Mouse (Mus musculus) forebrain, embryonic 14.5 days (tissue): Measurements from ENCODE around the gene Pxk. TPM values are rescaled to one million over a fixed set of nuclear protein-coding genes. Genes with fewer than 3 reads are reported as not detected.

ENCODE experiments used
- ATAC-seq: fragments of 200-750 bp; cut with Nextera tagmentation; 2 replicates; pipeline ENCODE4 v1.8.0; 2017; ENCODE audit warnings: mild to moderate bottlenecking, moderate library complexity
- DNase-seq: peaks from one replicate; pipeline ENCODE4 v3.0.0-alpha.2; 2015; ENCODE audit warnings: low spot score
- H3K27ac ChIP-seq: fragments of 300-500 bp; sonication (generic); 2 replicates; pipeline ENCODE4 v1.5.1; 2014; ENCODE audit warnings: low read depth, mild to moderate bottlenecking, control low read depth, low read length, moderate library complexity
- H3K27me3 ChIP-seq: fragments of 300-500 bp; sonication (generic); replicated peaks from 2 replicates; pipeline ENCODE4 v1.6.1; 2014; ENCODE audit warnings: low read length, control low read depth, mixed read lengths; ENCODE audit not compliant: control insufficient read depth, insufficient read depth
- H3K36me3 ChIP-seq: fragments of 300-500 bp; sonication (generic); 2 replicates; pipeline ENCODE4 v1.6.1; 2014; ENCODE audit warnings: low read length, control low read depth; ENCODE audit not compliant: control insufficient read depth, insufficient read depth
- H3K4me1 ChIP-seq: fragments of 300-500 bp; sonication (generic); 2 replicates; pipeline ENCODE4 v1.6.1; 2014; ENCODE audit warnings: antibody characterized with exemption, low read length, control low read depth; ENCODE audit not compliant: control insufficient read depth, insufficient read depth
- H3K4me2 ChIP-seq: fragments of 300-500 bp; sonication (generic); 2 replicates; pipeline ENCODE4 v1.6.1; 2014; ENCODE audit warnings: mild to moderate bottlenecking, control low read depth, low read length
- H3K4me3 ChIP-seq: fragments of 300-500 bp; sonication (generic); 2 replicates; pipeline ENCODE4 v1.5.1; 2014; ENCODE audit warnings: low read depth, low read length, control low read depth
- H3K9ac ChIP-seq: fragments of 300-500 bp; sonication (generic); 2 replicates; pipeline ENCODE4 v1.6.1; 2014; ENCODE audit warnings: mild to moderate bottlenecking, low read length, control low read depth, moderate library complexity
- H3K9me3 ChIP-seq: fragments of 300-500 bp; sonication (generic); replicated peaks from 2 replicates; pipeline ENCODE4 v1.6.1; 2016; ENCODE audit warnings: low read length, control low read depth, mixed read lengths; ENCODE audit not compliant: control insufficient read depth
- WGBS: fragments of 180-500 bp; shearing (Covaris S2); extraction: QIAGEN DNeasy Blood & Tissue Kit; methylation state at CpG from one replicate; pipeline ENCODE4 v1.1.7; 2014; 5-methylcytosine and 5-hydroxymethylcytosine counted together
- polyA plus RNA-seq: library from polyadenylated mRNA; unstranded; fragments of >200 nt; fragmentation: Nextera tagmentation; extraction: Ambion mirVana; gene quantifications from 2 replicates; pipeline ENCODE4 v1.2.1, GENCODE M21; 2014

Gene Pxk
- polyA plus RNA-seq, 1 experiment from 2014 or later = 42.8 TPM

- H3K4me2 ChIP-seq = no peak overlapping the region
- peak; percentile 25 for DNase-seq
- H3K4me3 ChIP-seq = no peak overlapping the region
- 58% methylated on average over 3 of the region's 3 CpGs for WGBS
- no peaks in the 10 kb centered on the region for H3K9me3 ChIP-seq
- H3K27me3 ChIP-seq = no peaks in the 10 kb centered on the region
- ATAC-seq = no peak
- H3K9ac ChIP-seq = no peak overlapping the region
- peaks cover 11% of the 10 kb centered on the region for H3K36me3 ChIP-seq
- H3K4me1 ChIP-seq = peaks cover 12% of the 10 kb centered on the region
- no peak overlapping the region for H3K27ac ChIP-seq
Observed at GRCm38 (mm10) chr14:8094931-8095561, 3.0 kb upstream of the Pxk start.

- H3K27me3 ChIP-seq = no peaks in the 10 kb centered on the region
- no peak for DNase-seq
- H3K4me3 ChIP-seq = no peak overlapping the region
- H3K9ac ChIP-seq = no peak overlapping the region
- 79% methylated on average over 7 of the region's 7 CpGs for WGBS
- no peak overlapping the region for H3K4me2 ChIP-seq
- peaks cover 6% of the 10 kb centered on the region for H3K36me3 ChIP-seq
- H3K4me1 ChIP-seq = peaks cover 12% of the 10 kb centered on the region
- no peak for ATAC-seq
- H3K9me3 ChIP-seq = no peaks in the 10 kb centered on the region
- no peak overlapping the region for H3K27ac ChIP-seq
Observed at GRCm38 (mm10) chr14:8095562-8095950, 2.5 kb upstream of the Pxk start.

- peak overlapping the region; percentile 66 for H3K27ac ChIP-seq
- peak overlapping the region; percentile 87 for H3K4me3 ChIP-seq
- H3K36me3 ChIP-seq = 0 out of 2 replicates have a peak, but pooled peaks cover 5% of the 10 kb centered on the region
- WGBS = under 1% methylated on average over 5 of the region's 5 CpGs
- no peaks in the 10 kb centered on the region for H3K27me3 ChIP-seq
- ATAC-seq = no peak
- H3K9me3 ChIP-seq = no peaks in the 10 kb centered on the region
- H3K9ac ChIP-seq = peak overlapping the region; percentile 84
- peak; percentile 58 for DNase-seq
- peaks cover 19% of the 10 kb centered on the region for H3K4me1 ChIP-seq
- H3K4me2 ChIP-seq = peak overlapping the region; percentile 63
Observed at GRCm38 (mm10) chr14:8098687-8098995, 630 bp downstream of the Pxk start.

- Histone ChIP-seq H3K9ac (peak overlapping the region; percentile 52), H3K9me3 (no peaks in the 10 kb centered on the region), H3K27ac (no peak overlapping the region), H3K27me3 (no peaks in the 10 kb centered on the region), H3K36me3 (0 out of 2 replicates have a peak, but pooled peaks cover 5% of the 10 kb centered on the region), H3K4me1 (peaks cover 18% of the 10 kb centered on the region), H3K4me2 (peak overlapping the region; percentile 63), H3K4me3 (peak overlapping the region; percentile 87)
- ATAC-seq = no peak
- DNase-seq = no peak
- 75% methylated on average over 10 of the region's 10 CpGs for WGBS
Observed at GRCm38 (mm10) chr14:8099561-8100021, 1.6 kb downstream of the Pxk start.

- DNase-seq (no peak), ATAC-seq (no peak)
- H3K36me3 ChIP-seq = 0 out of 2 replicates have a peak, but pooled peaks cover 5% of the 10 kb centered on the region
- no peaks in the 10 kb centered on the region for H3K27me3 ChIP-seq
- H3K27ac ChIP-seq = no peak overlapping the region
- no peak overlapping the region for H3K4me2 ChIP-seq
- H3K9ac ChIP-seq = no peak overlapping the region
- no peaks in the 10 kb centered on the region for H3K9me3 ChIP-seq
- no peak overlapping the region for H3K4me3 ChIP-seq
- 89% methylated on average over 8 of the region's 8 CpGs for WGBS
- peaks cover 18% of the 10 kb centered on the region for H3K4me1 ChIP-seq
Observed at GRCm38 (mm10) chr14:8101886-8102285, 3.9 kb downstream of the Pxk start.

- 60% methylated on average over 12 of the region's 12 CpGs for WGBS
- H3K27me3 ChIP-seq = no peaks in the 10 kb centered on the region
- no peak overlapping the region for H3K4me2 ChIP-seq
- no peak overlapping the region for H3K4me3 ChIP-seq
- no peak overlapping the region for H3K27ac ChIP-seq
- H3K9me3 ChIP-seq = no peaks in the 10 kb centered on the region
- DNase-seq (no peak), ATAC-seq (no peak)
- H3K4me1 ChIP-seq = peaks cover 18% of the 10 kb centered on the region
- no peak overlapping the region for H3K9ac ChIP-seq
- H3K36me3 ChIP-seq = 0 out of 2 replicates have a peak, but pooled peaks cover 5% of the 10 kb centered on the region
Observed at GRCm38 (mm10) chr14:8102676-8103075, 4.7 kb downstream of the Pxk start.

GRCm38 (mm10) chr14:8108047-8108446 is 10.0 kb downstream of the Pxk start:
- Histone ChIP-seq H3K4me2 (no peak overlapping the region), H3K27me3 (no peaks in the 10 kb centered on the region), H3K9ac (no peak overlapping the region), H3K4me1 (peaks cover 5% of the 10 kb centered on the region; the same call in 1 of the 2 replicates), H3K27ac (no peak overlapping the region), H3K36me3 (no peaks in the 10 kb centered on the region), H3K4me3 (no peak overlapping the region), H3K9me3 (no peaks in the 10 kb centered on the region)
- ATAC-seq = no peak
- WGBS = 85% methylated on average over 4 of the region's 4 CpGs
- no peak for DNase-seq

DNA sequence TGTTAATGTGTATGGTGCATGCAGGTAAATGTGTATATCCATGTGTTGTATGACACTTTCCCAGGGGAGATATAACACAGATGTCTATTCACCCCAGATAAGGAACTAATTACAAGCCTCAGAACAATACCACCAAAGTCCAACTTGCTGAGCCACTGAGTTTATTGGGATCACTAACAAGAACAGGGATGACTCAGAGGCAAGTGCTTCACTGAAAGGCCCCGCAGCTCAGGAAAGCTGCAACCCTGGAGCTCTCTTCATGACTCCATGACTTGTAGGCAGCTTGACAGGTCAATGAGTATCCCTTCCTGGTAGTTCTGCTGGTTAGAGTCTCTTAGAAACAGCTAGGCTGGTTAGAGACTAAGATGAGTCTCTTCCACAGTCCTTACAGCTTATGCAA is 11.0 kb downstream of the Pxk start:
- H3K27me3 ChIP-seq = no peaks in the 10 kb centered on the region
- no peak overlapping the region for H3K9ac ChIP-seq
- no peak for ATAC-seq
- H3K9me3 ChIP-seq = no peaks in the 10 kb centered on the region
- no peaks in the 10 kb centered on the region for H3K4me1 ChIP-seq
- H3K27ac ChIP-seq = no peak overlapping the region
- DNase-seq = no peak
- H3K4me2 ChIP-seq = no peak overlapping the region
- no peaks in the 10 kb centered on the region for H3K36me3 ChIP-seq
- H3K4me3 ChIP-seq = no peak overlapping the region
- 95% methylated on average over 1 of the region's 1 CpGs for WGBS

DNA sequence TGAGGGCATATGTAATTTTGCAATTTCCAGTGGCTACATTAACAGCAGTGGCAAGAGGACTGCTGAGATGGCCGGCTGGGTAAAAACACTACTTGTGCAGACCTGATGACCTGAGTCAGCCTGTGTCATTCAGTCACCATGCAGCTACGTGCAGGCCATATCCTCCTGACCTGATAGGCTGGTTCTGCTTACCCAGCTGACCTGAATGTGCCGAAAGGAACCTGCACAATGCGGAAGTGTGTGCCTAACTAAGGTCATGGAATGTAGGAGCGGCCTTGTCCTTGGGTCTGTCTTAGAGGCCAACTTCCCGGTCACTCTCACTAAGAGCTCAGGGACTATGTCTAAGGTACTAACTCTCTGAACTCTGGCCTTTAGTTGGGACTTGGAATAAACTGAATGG is 13.5 kb downstream of the Pxk start:
- WGBS = 97% methylated on average over 6 of the region's 6 CpGs
- ATAC-seq (no peak), DNase-seq (no peak)
- Histone ChIP-seq H3K27ac (no peak overlapping the region), H3K4me2 (no peak overlapping the region), H3K9me3 (no peaks in the 10 kb centered on the region), H3K36me3 (no peaks in the 10 kb centered on the region), H3K9ac (no peak overlapping the region), H3K4me1 (no peaks in the 10 kb centered on the region), H3K4me3 (no peak overlapping the region), H3K27me3 (no peaks in the 10 kb centered on the region)
